Comparison of ENCODE assay signal across 10 mouse cellular contexts in genomic region chr8:85871660-85872059, GRCm38 (mm10). TPM values are rescaled to one million over a fixed set of nuclear protein-coding genes. Genes with fewer than 3 reads are reported as not detected.
DNase-seq lines count a peak whose midpoint lies in the region; ATAC-seq and TF ChIP-seq lines count a peak whose summit lies in the region.
"Had no signal": no experiment of that assay in that cellular context is flagged by ENCODE, and none has a peak within 500 bp of the region (broad histone marks: within the 10 kb centered on the region; RNA-seq: fewer than 3 reads in every experiment).

No protein-coding gene starts in this region.

- peak; percentile 54 for ATAC-seq in Patski
- no peak for ATAC-seq in monocyte, adult 5-6 weeks (replicated peaks; ENCODE audit: insufficient number of reproducible peaks, low FRiP score, low TSS enrichment, poor library complexity, severe bottlenecking)
- ATAC-seq in midbrain, embryonic 13.5 days, result no peak

- peak; percentile 25 for DNase-seq in adrenal gland, postnatal 10 days
- DNase-seq in adrenal gland, postnatal 25 days, result no peak
- peak; percentile 41 for DNase-seq in Patski (ENCODE audit: low read depth, low spot score)
- DNase-seq in heart, postnatal 25 days (ENCODE audit: low spot score), result peak; percentile 11
- peak; percentile 12 for DNase-seq in lung, adult 2 months
- DNase-seq in testis, postnatal 10 days (ENCODE audit: low spot score), result no peak

- no peak for TF ChIP-seq CTCF in Patski (IDR thresholded peaks at IDR 0.05)
- no peak for TF ChIP-seq CTCF in lung, adult 2 months (IDR thresholded peaks at IDR 0.05; ENCODE audit: insufficient read depth, low read length)

- no peak overlapping the region for H3K4me3 ChIP-seq in lung, adult 2 months (replicated peaks; ENCODE audit: extremely low read depth, low read depth, low read length)
- H3K4me3 ChIP-seq in midbrain, embryonic 13.5 days (replicated peaks), result no peak overlapping the region
- H3K4me3 ChIP-seq: limb, embryonic 12.5 days had no signal

- POLR2A ChIA-PET in Patski (lab: Charles Lee), result interaction anchor here (0.6 kb wide), 1 partner anchor 31 kb away, joined by 3 read pairs; the partner anchor contains the start of genes Itfg1 and Phkb

- in situ Hi-C loops in Patski (cut with MboI; ENCODE audit: low pct_unique_long_range_greater_than_20kb), result no loop called here

- H3K9me3 ChIP-seq in midbrain, embryonic 13.5 days, result no peaks in the 10 kb centered on the region
- H3K9me3 ChIP-seq: limb, embryonic 12.5 days had no signal

- no peak overlapping the region for H3K27ac ChIP-seq in midbrain, embryonic 13.5 days
- H3K27ac ChIP-seq: hindbrain, embryonic 14.5 days; limb, embryonic 12.5 days had no signal

- peaks cover 3% of the 10 kb centered on the region; the same call in 1 of the 2 replicates for H3K4me1 ChIP-seq in lung, adult 2 months (ENCODE audit: control insufficient read depth, insufficient read depth, low read length)
- H3K4me1 ChIP-seq in midbrain, embryonic 13.5 days (replicated peaks), result no peaks in the 10 kb centered on the region
- H3K4me1 ChIP-seq: limb, embryonic 12.5 days had no signal

- H3K4me2 ChIP-seq in midbrain, embryonic 13.5 days (replicated peaks), result no peak overlapping the region
- H3K4me2 ChIP-seq: hindbrain, embryonic 14.5 days; limb, embryonic 12.5 days had no signal

- TF ChIP-seq POLR2A in lung, adult 2 months (IDR thresholded peaks at IDR 0.05; ENCODE audit: borderline replicate concordance, extremely low read depth, low read depth, low read length), result no peak

- intact Hi-C loops in heart, postnatal 25 days (cut with DNase I), result no loop called here

- H3K9ac ChIP-seq in midbrain, embryonic 13.5 days (replicated peaks), result no peak overlapping the region
- H3K9ac ChIP-seq: hindbrain, embryonic 14.5 days; limb, embryonic 12.5 days had no signal

- WGBS in lung, adult 2 months, result 31% methylated on average over 2 of the region's 2 CpGs
- WGBS in midbrain, embryonic 13.5 days, result 81% methylated on average over 2 of the region's 2 CpGs

- no peaks in the 10 kb centered on the region for H3K27me3 ChIP-seq in Patski
- H3K27me3 ChIP-seq in midbrain, embryonic 13.5 days, result no peaks in the 10 kb centered on the region
- H3K27me3 ChIP-seq: limb, embryonic 12.5 days had no signal

- CTCF ChIA-PET in Patski (lab: Charles Lee), result no interaction called here

- H3K36me3 ChIP-seq in midbrain, embryonic 13.5 days, result no peaks in the 10 kb centered on the region
- H3K36me3 ChIP-seq: limb, embryonic 12.5 days had no signal

RNA-seq across cellular contexts. Expression of gene Phkb, which starts 30.9 kb away (rescaled TPM):
- 10 to 100 TPM; 32.3 to 40.3 TPM for total RNA-seq in adrenal gland, postnatal 10 days (2021)
- total RNA-seq in adrenal gland, postnatal 25 days (2021), result 60.5 and 61.2 TPM in 2 replicates
- 32.5 TPM for polyA plus RNA-seq in Patski (2021)
- 10 to 100 TPM; 55.4 to 58.4 TPM for total RNA-seq in heart, postnatal 25 days (2021)
- 4.4 and 8.6 TPM in 2 replicates for polyA plus RNA-seq in lung, adult 2 months (2012; rRNA removed)
- 10.3 to 27.5 TPM (median 25.3 TPM) in 3 replicates for total RNA-seq in monocyte, adult 5-6 weeks (2017)
- 41.8 and 44.7 TPM in 2 replicates for polyA plus RNA-seq in midbrain, embryonic 13.5 days (2015; fragmentation: Nextera tagmentation; extraction: Ambion mirVana)

RNA-seq across cellular contexts. Expression of gene Itfg1, which starts 30.9 kb away (rescaled TPM):
- total RNA-seq in adrenal gland, postnatal 10 days (2021), result 10 to 100 TPM; 47.5 to 55.6 TPM
- 68.1 and 70.8 TPM in 2 replicates for total RNA-seq in adrenal gland, postnatal 25 days (2021)
- polyA plus RNA-seq in Patski (2021), result 111 TPM
- total RNA-seq in heart, postnatal 25 days (2021), result 10 to 100 TPM; 44.1 to 49.5 TPM
- polyA plus RNA-seq in lung, adult 2 months (2012; rRNA removed), result 15.5 and 16.1 TPM in 2 replicates
- 39.3 to 47.3 TPM (median 41.7 TPM) in 3 replicates for total RNA-seq in monocyte, adult 5-6 weeks (2017)
- 155 and 157 TPM in 2 replicates for polyA plus RNA-seq in midbrain, embryonic 13.5 days (2015; fragmentation: Nextera tagmentation; extraction: Ambion mirVana)

Comparison
In these comparisons a context has a peak if more than half of its experiments do, and no peak if none do; other contexts are left out.
1. DNase-seq: peak in adrenal gland, postnatal 10 days (single experiment), Patski (single experiment), heart, postnatal 25 days (single experiment) and lung, adult 2 months (single experiment); none in adrenal gland, postnatal 25 days (single experiment) and testis, postnatal 10 days (single experiment).